Mouse (Mus musculus): Measurements from ENCODE around the gene Caprin2. TPM values are rescaled to one million over a fixed set of nuclear protein-coding genes. Genes with fewer than 3 reads are reported as not detected.

The Caprin2 gene
- polyA plus RNA-seq, 2 experiments = 3.1 to 8.0 TPM

- Histone ChIP-seq H3K4me2 (ENCODE audit: low read depth) (no peak overlapping the region), H3K9ac (replicated peaks) (no peak overlapping the region), H3K27ac (no peak overlapping the region), H3K36me3 (replicated peaks; ENCODE audit: control insufficient read depth, insufficient read depth, low read depth) (no peaks in the 10 kb centered on the region), H3K9me3 (ENCODE audit: control insufficient read depth, low read length) (no peaks in the 10 kb centered on the region), H3K4me3 (ENCODE audit: insufficient read depth in 1 of 2, low read depth in 2 of 2, low read length in 2 of 2) (no peak overlapping the region), H3K27me3 (ENCODE audit: control insufficient read depth, insufficient read depth, low read length) (no peaks in the 10 kb centered on the region), H3K4me1 (replicated peaks; ENCODE audit: control insufficient read depth in 2 of 2, insufficient read depth in 2 of 2, low read length in 1 of 2) (0 out of 4 replicates have a peak, but pooled peaks cover 0 to 3% of the 10 kb centered on the region in 2 experiments)
- DNase-seq (ENCODE audit: low read depth in 3 of 3, low spot score in 3 of 3) = peak in 1 of 3 experiments; percentile 20
- no peak for TF ChIP-seq CTCF (IDR thresholded peaks at IDR 0.05; ENCODE audit: low read depth)
- TF ChIP-seq EP300 (IDR thresholded peaks at IDR 0.05; ENCODE audit: low read depth) = no peak
- WGBS (ENCODE audit: insufficient replicate concordance) = 43% methylated on average over 9 of the region's 9 CpGs
- ATAC-seq (ENCODE audit: insufficient read depth) = peak; percentile 40
These were observed 10.9 kb upstream of the Caprin2 start for GRCm38 (mm10) chr6:148906958-148907357.

DNA sequence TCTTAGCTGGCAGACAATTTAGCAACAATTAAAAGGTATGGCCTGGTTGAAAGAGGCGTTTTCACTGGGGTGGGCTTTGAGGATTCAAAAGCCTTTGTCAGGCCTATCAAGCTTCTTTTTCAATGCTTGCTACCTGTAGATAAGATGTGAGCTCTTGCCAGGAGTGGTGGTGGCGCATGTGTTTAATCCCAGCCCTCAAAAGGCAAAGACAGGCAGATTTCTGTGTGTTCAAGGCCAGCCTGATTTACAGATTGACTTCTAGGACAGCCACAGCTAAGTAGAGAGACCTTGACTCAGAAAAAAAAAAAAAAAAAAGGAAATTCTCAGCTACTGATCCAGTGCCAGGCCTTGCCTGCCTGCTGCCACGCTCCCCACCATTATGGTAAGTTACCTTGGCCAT is 6.7 kb upstream of the Caprin2 start:
- TF ChIP-seq CTCF (IDR thresholded peaks at IDR 0.05; ENCODE audit: low read depth) (no peak), EP300 (IDR thresholded peaks at IDR 0.05; ENCODE audit: low read depth) (no peak)
- Histone ChIP-seq H3K9ac (replicated peaks) (no peak overlapping the region), H3K4me1 (replicated peaks; ENCODE audit: control insufficient read depth in 2 of 2, insufficient read depth in 2 of 2, low read length in 1 of 2) (0 out of 4 replicates have a peak, but pooled peaks cover 0 to 3% of the 10 kb centered on the region in 2 experiments), H3K9me3 (ENCODE audit: control insufficient read depth, low read length) (no peaks in the 10 kb centered on the region), H3K27ac (no peak overlapping the region), H3K4me2 (ENCODE audit: low read depth) (no peak overlapping the region), H3K27me3 (ENCODE audit: control insufficient read depth, insufficient read depth, low read length) (no peaks in the 10 kb centered on the region), H3K4me3 (ENCODE audit: insufficient read depth in 1 of 2, low read depth in 2 of 2, low read length in 2 of 2) (no peak overlapping the region), H3K36me3 (replicated peaks; ENCODE audit: control insufficient read depth, insufficient read depth, low read depth) (no peaks in the 10 kb centered on the region)
- ATAC-seq (ENCODE audit: insufficient read depth) (no peak), DNase-seq (ENCODE audit: low read depth in 3 of 3, low spot score in 3 of 3) (no peak)
- 40% methylated on average over 3 of the region's 3 CpGs for WGBS (ENCODE audit: insufficient replicate concordance)

DNA sequence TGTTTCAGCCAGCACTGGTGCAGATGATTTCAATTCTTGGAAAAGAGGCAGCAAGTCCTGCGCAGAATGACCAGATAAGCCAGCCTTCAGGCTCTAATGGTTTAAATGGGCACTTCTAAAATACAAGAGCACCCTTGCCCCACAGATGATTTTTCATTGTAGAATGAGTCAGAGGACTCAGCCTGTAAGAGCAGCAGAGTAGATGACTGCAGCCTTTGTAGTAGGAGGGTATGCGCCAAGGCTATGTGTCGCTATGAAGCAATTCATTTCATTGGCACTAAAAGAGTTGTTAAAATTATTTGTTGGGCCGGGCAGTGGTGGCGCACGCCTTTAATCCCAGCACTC is 442 bp upstream of the Caprin2 start:
- DNase-seq (ENCODE audit: low read depth in 3 of 3, low spot score in 3 of 3) = no peak
- H3K27me3 ChIP-seq (ENCODE audit: control insufficient read depth, insufficient read depth, low read length) = no peaks in the 10 kb centered on the region
- peak overlapping the region; percentile 85 to 89 for H3K4me3 ChIP-seq (ENCODE audit: insufficient read depth in 1 of 2, low read depth in 2 of 2, low read length in 2 of 2)
- no peak for ATAC-seq (ENCODE audit: insufficient read depth)
- H3K9ac ChIP-seq (replicated peaks) = peak overlapping the region; percentile 87
- H3K4me1 ChIP-seq (replicated peaks; ENCODE audit: control insufficient read depth in 2 of 2, insufficient read depth in 2 of 2, low read length in 1 of 2) = peaks cover 7 to 9% of the 10 kb centered on the region in 2 experiments
- H3K36me3 ChIP-seq (replicated peaks; ENCODE audit: control insufficient read depth, insufficient read depth, low read depth) = no peaks in the 10 kb centered on the region
- peak overlapping the region; percentile 51; the same call in 1 of the 2 replicates for H3K27ac ChIP-seq
- TF ChIP-seq EP300 (IDR thresholded peaks at IDR 0.05; ENCODE audit: low read depth) (no peak), CTCF (IDR thresholded peaks at IDR 0.05; ENCODE audit: low read depth) (no peak)
- WGBS (ENCODE audit: insufficient replicate concordance) = 48% methylated on average over 6 of the region's 6 CpGs
- H3K9me3 ChIP-seq (ENCODE audit: control insufficient read depth, low read length) = no peaks in the 10 kb centered on the region
- H3K4me2 ChIP-seq (ENCODE audit: low read depth) = peak overlapping the region; percentile 99

DNA sequence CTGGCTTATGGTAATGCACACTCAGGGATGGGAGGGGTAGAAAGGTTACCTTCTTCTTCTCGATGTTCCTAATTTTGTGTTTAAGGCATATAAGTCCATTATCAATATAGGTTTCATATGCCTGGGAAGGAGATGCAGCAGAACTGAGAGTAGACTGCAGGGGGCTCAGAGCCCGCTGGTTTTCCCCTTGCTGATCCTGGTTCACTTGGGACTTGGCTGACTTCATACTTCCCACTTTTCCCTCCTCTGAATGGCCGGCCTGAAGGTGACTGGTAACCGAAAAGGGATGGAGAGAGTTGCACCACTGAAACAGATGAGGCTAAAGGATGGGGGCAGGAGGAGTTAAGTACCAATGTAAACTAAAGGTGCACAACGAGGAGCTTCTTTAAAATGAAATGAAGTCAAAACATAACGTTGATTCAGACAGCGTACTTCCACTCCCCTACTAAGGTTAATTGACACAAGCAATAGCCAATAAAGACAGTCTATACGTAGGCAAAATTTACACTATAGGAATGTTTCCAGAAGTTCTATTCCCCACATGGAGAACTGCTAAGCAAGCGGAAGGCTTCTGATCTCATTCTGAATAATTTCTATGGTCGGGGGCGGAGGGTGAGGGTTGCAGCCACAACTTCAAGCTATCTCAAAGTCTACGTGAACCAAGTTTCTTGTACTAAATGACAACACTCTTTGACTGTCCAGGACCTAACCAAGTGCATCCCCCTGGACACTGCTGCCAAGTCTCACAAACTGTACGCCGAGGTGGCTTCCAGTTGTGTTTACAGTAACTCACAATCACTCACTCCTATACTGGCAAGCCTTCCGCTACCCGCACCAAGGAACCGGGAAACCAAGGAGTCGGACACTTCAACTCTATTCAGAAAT is 907 bp downstream of the Caprin2 start:
- Histone ChIP-seq H3K27me3 (ENCODE audit: control insufficient read depth, insufficient read depth, low read length) (no peaks in the 10 kb centered on the region), H3K9ac (replicated peaks) (peak overlapping the region; percentile 87), H3K4me2 (ENCODE audit: low read depth) (peak overlapping the region; percentile 99), H3K4me3 (ENCODE audit: insufficient read depth in 1 of 2, low read depth in 2 of 2, low read length in 2 of 2) (peak overlapping the region; percentile 85 to 89), H3K9me3 (ENCODE audit: control insufficient read depth, low read length) (no peaks in the 10 kb centered on the region), H3K4me1 (replicated peaks; ENCODE audit: control insufficient read depth in 2 of 2, insufficient read depth in 2 of 2, low read length in 1 of 2) (peaks cover 7 to 9% of the 10 kb centered on the region in 2 experiments), H3K27ac (peak overlapping the region; percentile 53; the same call in 1 of the 2 replicates), H3K36me3 (replicated peaks; ENCODE audit: control insufficient read depth, insufficient read depth, low read depth) (no peaks in the 10 kb centered on the region)
- 12% methylated on average over 18 of the region's 18 CpGs for whole genome bisulfite sequencing (ENCODE audit: insufficient replicate concordance)
- no peak for ATAC-seq (ENCODE audit: insufficient read depth)
- no peak for TF ChIP-seq EP300 (IDR thresholded peaks at IDR 0.05; ENCODE audit: low read depth)
- TF ChIP-seq CTCF (IDR thresholded peaks at IDR 0.05; ENCODE audit: low read depth) = 0 out of 2 replicates have a peak, but pooled peaks have one; percentile 17
- DNase-seq (ENCODE audit: low read depth in 3 of 3, low spot score in 3 of 3) = peak in 1 of 3 experiments; percentile 14

- no peak for DNase-seq (ENCODE audit: low read depth in 3 of 3, low spot score in 3 of 3)
- Histone ChIP-seq H3K9me3 (ENCODE audit: control insufficient read depth, low read length) (no peaks in the 10 kb centered on the region), H3K4me1 (replicated peaks; ENCODE audit: control insufficient read depth in 2 of 2, insufficient read depth in 2 of 2, low read length in 1 of 2) (no peaks in the 10 kb centered on the region), H3K27ac (no peak overlapping the region), H3K4me2 (ENCODE audit: low read depth) (no peak overlapping the region), H3K4me3 (ENCODE audit: insufficient read depth in 1 of 2, low read depth in 2 of 2, low read length in 2 of 2) (no peak overlapping the region), H3K9ac (replicated peaks) (no peak overlapping the region), H3K27me3 (ENCODE audit: control insufficient read depth, insufficient read depth, low read length) (no peaks in the 10 kb centered on the region), H3K36me3 (replicated peaks; ENCODE audit: control insufficient read depth, insufficient read depth, low read depth) (no peaks in the 10 kb centered on the region)
- ATAC-seq (ENCODE audit: insufficient read depth) = no peak
- WGBS (ENCODE audit: insufficient replicate concordance) = 81% methylated on average over 1 of the region's 1 CpGs
- no peak for TF ChIP-seq EP300 (IDR thresholded peaks at IDR 0.05; ENCODE audit: low read depth)
- TF ChIP-seq CTCF (IDR thresholded peaks at IDR 0.05; ENCODE audit: low read depth) = no peak
These were observed 22.1 kb downstream of the Caprin2 start for GRCm38 (mm10) chr6:148873911-148874310.
